In the genomic region with DNA sequence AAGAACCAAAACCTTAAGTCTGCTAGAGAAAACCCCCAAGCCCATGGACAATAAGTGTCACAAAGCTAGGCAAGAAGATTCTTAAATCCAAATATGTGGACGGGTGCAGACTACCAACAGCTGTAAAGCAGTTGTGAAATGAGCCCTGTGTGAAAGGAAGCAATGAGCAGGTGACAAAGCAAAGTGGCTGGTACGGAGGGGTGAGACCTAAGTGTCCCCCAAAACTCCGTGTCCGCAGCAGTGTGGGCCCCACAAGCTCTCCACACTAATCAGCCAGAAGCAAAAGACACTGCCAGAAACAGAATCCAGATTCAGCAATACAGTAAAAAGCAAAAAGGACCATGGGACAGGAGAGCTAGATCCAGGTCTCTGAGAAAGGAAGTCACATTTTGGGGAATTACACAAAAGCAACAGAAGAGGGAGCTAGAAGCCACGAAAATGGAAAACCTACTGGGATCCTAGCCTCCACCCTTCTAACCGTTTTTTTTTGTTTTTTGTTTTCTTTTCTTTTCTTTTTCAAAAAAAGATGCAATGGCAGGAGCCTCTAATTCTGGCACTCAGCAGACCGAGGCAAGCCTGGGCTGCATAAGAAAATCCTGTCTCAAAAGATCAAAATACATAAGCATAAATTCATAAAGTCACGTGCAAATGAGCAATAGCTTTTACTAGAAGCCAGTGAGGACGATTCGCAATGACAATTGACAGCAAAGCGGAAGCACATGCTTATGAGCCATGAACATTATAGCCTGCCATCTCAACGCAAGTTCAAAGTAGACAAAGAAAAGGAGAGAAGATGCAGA, we compare ENCODE assay signal across 8 mouse cellular contexts. TPM values are rescaled to one million over a fixed set of nuclear protein-coding genes. Genes with fewer than 3 reads are reported as not detected.
DNase-seq lines count a peak whose midpoint lies in the region; ATAC-seq lines count a peak whose summit lies in the region.

No protein-coding gene starts in this region.

- peak; percentile 45 for DNase-seq in A20 (ENCODE audit: low read depth, low spot score)
- peak; percentile 32 for DNase-seq in ES-CJ7 (ENCODE audit: low read depth, low spot score)
- DNase-seq in cerebellum, adult 9-10 months, result peak; percentile 68
- peak; percentile 52 for DNase-seq in kidney, adult 9 months
- DNase-seq in lung, postnatal 10 days, result peak; percentile 54
- DNase-seq in retina, postnatal 7 days (ENCODE audit: low read depth, low spot score), result peak; percentile 36
- DNase-seq in urinary bladder, postnatal 14 days (ENCODE audit: low spot score), result no peak

- ATAC-seq in granulocyte monocyte progenitor cell, adult 5-6 weeks (replicated peaks; ENCODE audit: poor library complexity, severe bottlenecking), result peak; percentile 80

RNA-seq across cellular contexts. Expression of a gene that starts 46.4 kb away (rescaled TPM):
- not detected in 2 replicates for total RNA-seq in granulocyte monocyte progenitor cell, adult 5-6 weeks (2014; fragmentation: Nextera tagmentation)
- 0.13 TPM in 1 of 2 replicates, not detected in the other for total RNA-seq in granulocyte monocyte progenitor cell, adult 5-6 weeks (2017)
